Comparison of ENCODE assay signal across 13 mouse cellular contexts in the genomic region with DNA sequence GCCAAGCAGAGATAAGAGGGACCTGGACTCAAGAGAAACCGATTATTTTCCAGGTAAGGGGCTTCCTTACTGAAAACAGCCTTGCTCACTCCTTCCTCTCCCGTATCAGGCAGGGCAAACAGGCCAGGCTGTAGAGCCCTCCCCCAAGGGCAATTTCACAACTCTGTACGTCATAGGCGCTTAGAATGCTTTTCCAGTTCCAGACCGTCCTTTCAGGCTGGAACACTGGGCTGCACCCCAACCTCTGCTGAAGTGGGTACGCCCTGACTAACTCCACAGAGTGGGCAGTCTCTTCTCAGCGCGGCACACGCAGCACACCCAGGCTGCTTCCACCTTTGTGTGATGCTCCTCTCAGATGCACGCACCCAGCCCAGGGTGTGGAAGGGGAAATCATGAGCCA.
DNase-seq lines count a peak whose midpoint lies in the region; ATAC-seq lines count a peak whose summit lies in the region.
"Had no signal": no experiment of that assay in that cellular context is flagged by ENCODE, and none has a peak within 500 bp of the region (broad histone marks: within the 10 kb centered on the region; RNA-seq: fewer than 3 reads in every experiment).

No protein-coding gene starts in this region.

- intact Hi-C loops in left cerebral cortex, postnatal 14 days (cut with DNase I) = no loop called here

- H3K36me3 ChIP-seq in midbrain, embryonic 14.5 days (ENCODE audit: control insufficient read depth, insufficient read depth, low read length) = no peaks in the 10 kb centered on the region
- H3K36me3 ChIP-seq in midbrain, embryonic 13.5 days = no peaks in the 10 kb centered on the region
- H3K36me3 ChIP-seq: limb, embryonic 15.5 days; midbrain, embryonic 15.5 days; neural tube, embryonic 15.5 days had no signal

- H3K9ac ChIP-seq in midbrain, embryonic 14.5 days (replicated peaks; ENCODE audit: low read length) = no peak overlapping the region
- H3K9ac ChIP-seq in midbrain, embryonic 13.5 days (replicated peaks) = no peak overlapping the region
- H3K9ac ChIP-seq: limb, embryonic 15.5 days; midbrain, embryonic 15.5 days; neural tube, embryonic 15.5 days had no signal

- ATAC-seq in megakaryocyte, adult 5-6 weeks (ENCODE audit: poor library complexity, severe bottlenecking) = peak; percentile 51
- ATAC-seq in midbrain, embryonic 14.5 days (ENCODE audit: low FRiP score, low TSS enrichment) = no peak
- no peak for ATAC-seq in midbrain, embryonic 13.5 days
- ATAC-seq: hindbrain, embryonic 16.5 days; midbrain, embryonic 15.5 days had no signal

- H3K27me3 ChIP-seq in midbrain, embryonic 14.5 days (ENCODE audit: control insufficient read depth, insufficient read depth, low read length) = no peaks in the 10 kb centered on the region
- H3K27me3 ChIP-seq in midbrain, embryonic 13.5 days = no peaks in the 10 kb centered on the region
- H3K27me3 ChIP-seq: limb, embryonic 15.5 days; midbrain, embryonic 15.5 days; neural tube, embryonic 15.5 days had no signal

- H3K4me3 ChIP-seq in midbrain, embryonic 14.5 days (replicated peaks; ENCODE audit: low read depth, low read length) = no peak overlapping the region
- no peak overlapping the region for H3K4me3 ChIP-seq in midbrain, embryonic 13.5 days (replicated peaks)
- H3K4me3 ChIP-seq: limb, embryonic 15.5 days; midbrain, embryonic 15.5 days; neural tube, embryonic 15.5 days had no signal

- H3K4me2 ChIP-seq in midbrain, embryonic 14.5 days (ENCODE audit: low read length) = no peak overlapping the region
- no peak overlapping the region for H3K4me2 ChIP-seq in midbrain, embryonic 13.5 days (replicated peaks)
- H3K4me2 ChIP-seq: limb, embryonic 15.5 days; midbrain, embryonic 15.5 days; neural tube, embryonic 15.5 days had no signal

- peak; percentile 51 for DNase-seq in adrenal gland, postnatal 14 days
- DNase-seq in adrenal gland, postnatal 4 days (ENCODE audit: low spot score in 2 of 2) = no peak
- DNase-seq in ovary, postnatal 36 days (ENCODE audit: low spot score) = peak; percentile 33
- no peak for DNase-seq in ovary, adult 18-20 months (ENCODE audit: low spot score)
- no peak for DNase-seq in midbrain, embryonic 14.5 days
- DNase-seq in left cerebral cortex, postnatal 14 days (ENCODE audit: low spot score in 2 of 2) = no peak
- DNase-seq: kidney, postnatal 10 days had no signal

- no peaks in the 10 kb centered on the region for H3K9me3 ChIP-seq in midbrain, embryonic 14.5 days (ENCODE audit: control insufficient read depth, low read length)
- no peaks in the 10 kb centered on the region for H3K9me3 ChIP-seq in midbrain, embryonic 13.5 days
- H3K9me3 ChIP-seq: limb, embryonic 15.5 days; midbrain, embryonic 15.5 days; neural tube, embryonic 15.5 days had no signal

- no peaks in the 10 kb centered on the region for H3K4me1 ChIP-seq in midbrain, embryonic 14.5 days (ENCODE audit: control insufficient read depth, insufficient read depth, low read length)
- 0 out of 2 replicates have a peak, but pooled peaks cover 2% of the 10 kb centered on the region for H3K4me1 ChIP-seq in midbrain, embryonic 13.5 days (replicated peaks)
- H3K4me1 ChIP-seq: midbrain, embryonic 15.5 days; neural tube, embryonic 15.5 days had no signal

- no peak overlapping the region for H3K27ac ChIP-seq in midbrain, embryonic 14.5 days (replicated peaks; ENCODE audit: low read depth, low read length)
- H3K27ac ChIP-seq in midbrain, embryonic 13.5 days = no peak overlapping the region
- H3K27ac ChIP-seq: limb, embryonic 15.5 days; midbrain, embryonic 15.5 days; neural tube, embryonic 15.5 days had no signal

- WGBS in midbrain, embryonic 14.5 days = 88% methylated on average over 10 of the region's 10 CpGs
- 90% methylated on average over 10 of the region's 10 CpGs for WGBS in midbrain, embryonic 13.5 days

Comparison
In these comparisons a context has a peak if more than half of its experiments do, and no peak if none do; other contexts are left out.
1. DNase-seq: peak in adrenal gland, postnatal 14 days (single experiment) and ovary, postnatal 36 days (single experiment); none in adrenal gland, postnatal 4 days (0 of 2), ovary, adult 18-20 months (single experiment), midbrain, embryonic 14.5 days (single experiment) and left cerebral cortex, postnatal 14 days (0 of 2).